Mouse (Mus musculus) liver, embryonic 14.5 days (tissue): ENCODE measurements around the gene Fbln1. TPM values are rescaled to one million over a fixed set of nuclear protein-coding genes. Genes with fewer than 3 reads are reported as not detected.
A peak's percentile ranks its signal among the peaks of the same experiment; 100 is the strongest.

Experiments
- ATAC-seq: fragments of 200-750 bp; cut with Nextera tagmentation; 2 replicates; pipeline ENCODE4 v1.8.0; 2017; ENCODE audit warnings: moderate number of reproducible peaks, mild to moderate bottlenecking, moderate library complexity; ENCODE audit not compliant: insufficient read depth
- DNase-seq, 3 experiments: peaks; one replicate each; pipeline ENCODE4 v3.0.0-alpha.2; 2012 to 2013; ENCODE audit warnings: low read depth in 3 of 3, low spot score in 3 of 3
- H3K27ac ChIP-seq: fragments of 300-500 bp; sonication (generic); 2 replicates; pipeline ENCODE4 v1.5.1; 2014; ENCODE audit warnings: moderate library complexity, mild to moderate bottlenecking, control low read depth, inconsistent platforms
- H3K27me3 ChIP-seq: fragments of 300-500 bp; sonication (generic); 2 replicates; pipeline ENCODE4 v1.6.1; 2014; ENCODE audit warnings: mild to moderate bottlenecking, low read length, moderate library complexity; ENCODE audit not compliant: control insufficient read depth, insufficient read depth
- H3K36me3 ChIP-seq: fragments of 300-500 bp; sonication (generic); replicated peaks from 2 replicates; pipeline ENCODE4 v1.6.1; 2014; ENCODE audit warnings: low read depth; ENCODE audit not compliant: control insufficient read depth, insufficient read depth
- H3K4me1 ChIP-seq, 2 experiments: fragments of 200-500 bp in 1 of 2; fragments of 300-500 bp in 1 of 2; sonication (generic) in 1 of 2; replicated peaks; 2 replicates each; pipeline ENCODE4 v1.6.1; 2012 to 2014; ENCODE audit warnings: antibody characterized with exemption in 1 of 2, inconsistent platforms in 1 of 2, low read length in 1 of 2; ENCODE audit not compliant: control insufficient read depth in 2 of 2, insufficient read depth in 2 of 2
- H3K4me2 ChIP-seq: fragments of 300-500 bp; sonication (generic); 2 replicates; pipeline ENCODE4 v1.6.1; 2014; ENCODE audit warnings: low read depth, mild to moderate bottlenecking, control low read depth, moderate library complexity
- H3K4me3 ChIP-seq, 2 experiments: fragments of 200-500 bp in 1 of 2; fragments of 300-500 bp in 1 of 2; sonication (generic) in 1 of 2; 2 replicates each; pipeline ENCODE4 v1.5.1; 2012 to 2014; ENCODE audit warnings: low read depth in 2 of 2, low read length in 2 of 2, mild to moderate bottlenecking in 2 of 2, control low read depth in 1 of 2, inconsistent platforms in 1 of 2, moderate library complexity in 1 of 2; ENCODE audit not compliant: insufficient read depth in 1 of 2
- H3K9ac ChIP-seq: fragments of 300-500 bp; sonication (generic); replicated peaks from 2 replicates; pipeline ENCODE4 v1.6.1; 2014; ENCODE audit warnings: mild to moderate bottlenecking, control low read depth, moderate library complexity
- H3K9me3 ChIP-seq: fragments of 300-500 bp; sonication (generic); 2 replicates; pipeline ENCODE4 v1.6.1; 2016; ENCODE audit warnings: low read length, mixed read lengths; ENCODE audit not compliant: control insufficient read depth
- CTCF ChIP-seq: IDR thresholded peaks from 2 replicates; pipeline ENCODE4 v1.5.1; 2016; ENCODE audit warnings: antibody characterized with exemption, low read depth, control low read depth
- EP300 ChIP-seq: IDR thresholded peaks from 2 replicates; pipeline ENCODE4 v1.6.1; 2016; ENCODE audit warnings: antibody characterized with exemption, low read depth
- WGBS: fragments of 180-500 bp; shearing (Covaris S2); extraction: QIAGEN DNeasy Blood & Tissue Kit; methylation state at CpG from one replicate; pipeline ENCODE4 v1.1.7; 2014; ENCODE audit not compliant: insufficient replicate concordance; 5-methylcytosine and 5-hydroxymethylcytosine counted together
- polyA plus RNA-seq, 2 experiments: library from polyadenylated mRNA; depleted of rRNA in 1 of 2; stranded (reverse) in 1 of 2; unstranded in 1 of 2; fragments of >200 nt; fragmentation: Nextera tagmentation in 1 of 2; extraction: Ambion mirVana in 1 of 2; gene quantifications; 2 replicates each; pipeline versions ENCODE4 v1.2.1 to v1.2.3; 2012 to 2014

The Fbln1 gene
- polyA plus RNA-seq, 2 experiments = 4.9 to 5.4 TPM

DNA sequence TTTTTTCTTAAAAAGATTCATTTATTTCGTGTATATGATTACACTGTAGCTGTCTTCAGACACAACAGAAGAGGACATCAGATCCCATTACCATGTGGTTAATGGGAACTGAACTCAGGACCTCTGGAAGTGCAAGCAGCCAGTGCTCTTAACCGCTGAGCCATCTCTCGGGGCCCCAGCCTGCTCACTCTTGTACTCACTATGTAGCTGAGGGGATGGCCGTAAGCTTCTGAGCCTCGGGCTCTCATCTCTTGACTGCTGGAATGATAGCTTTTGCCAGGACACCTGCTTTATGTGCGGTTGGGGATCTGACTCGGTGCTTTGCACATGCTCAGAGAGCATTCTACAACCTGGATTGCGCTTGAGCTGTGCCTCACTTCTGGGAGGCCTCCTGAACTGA, 1.4 kb upstream of the Fbln1 start:
- Histone ChIP-seq H3K4me3 (no peak overlapping the region), H3K4me1 (no peaks in the 10 kb centered on the region), H3K27me3 (peaks cover 7% of the 10 kb centered on the region), H3K36me3 (no peaks in the 10 kb centered on the region), H3K27ac (no peak overlapping the region), H3K4me2 (no peak overlapping the region), H3K9me3 (no peaks in the 10 kb centered on the region; the same call in 1 of the 2 replicates), H3K9ac (no peak overlapping the region)
- no peak for ATAC-seq
- DNase-seq = no peak
- TF ChIP-seq CTCF (no peak), EP300 (no peak)
- 47% methylated on average over 8 of the region's 8 CpGs for WGBS

DNA sequence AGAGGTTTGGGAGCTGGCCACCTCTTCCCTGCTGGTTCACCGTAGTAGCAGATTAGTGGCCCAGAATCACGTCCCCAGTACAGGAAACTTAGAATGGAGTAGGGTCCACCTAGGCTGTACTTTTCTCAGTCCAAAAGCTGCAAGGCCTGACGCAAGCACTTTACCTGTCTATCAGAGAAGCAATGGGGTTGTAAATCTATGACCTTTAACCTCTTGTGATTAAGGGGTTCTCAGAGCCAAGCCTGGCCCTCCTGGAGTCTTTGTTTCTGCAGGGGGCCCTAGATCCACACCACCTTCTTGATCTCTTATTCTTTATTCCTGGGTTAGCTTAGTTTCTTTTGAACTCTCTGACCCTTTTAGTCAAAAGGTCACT, 940 bp downstream of the Fbln1 start:
- DNase-seq (no peak), ATAC-seq (no peak)
- H3K4me3 ChIP-seq = peak overlapping the region in 1 of 2 experiments; percentile 35; a peak in 2 of 4 replicates
- H3K9ac ChIP-seq = no peak overlapping the region
- no peaks in the 10 kb centered on the region for H3K36me3 ChIP-seq
- H3K4me1 ChIP-seq = no peaks in the 10 kb centered on the region
- WGBS = 41% methylated on average over 3 of the region's 3 CpGs
- no peak for TF ChIP-seq EP300
- TF ChIP-seq CTCF = no peak
- H3K27ac ChIP-seq = no peak overlapping the region
- H3K27me3 ChIP-seq = peaks cover 7% of the 10 kb centered on the region
- no peaks in the 10 kb centered on the region; the same call in 1 of the 2 replicates for H3K9me3 ChIP-seq
- peak overlapping the region; percentile 51 for H3K4me2 ChIP-seq

- Histone ChIP-seq H3K27ac (no peak overlapping the region), H3K4me1 (no peaks in the 10 kb centered on the region), H3K36me3 (no peaks in the 10 kb centered on the region), H3K4me2 (no peak overlapping the region), H3K9ac (no peak overlapping the region), H3K4me3 (no peak overlapping the region), H3K9me3 (no peaks in the 10 kb centered on the region; the same call in 1 of the 2 replicates), H3K27me3 (peaks cover 7% of the 10 kb centered on the region)
- ATAC-seq = no peak
- no peak for DNase-seq
- WGBS = 36% methylated on average over 3 of the region's 3 CpGs
- TF ChIP-seq CTCF = no peak
These were observed 1.3 kb downstream of the Fbln1 start for GRCm38 (mm10) chr15:85207081-85207480.

DNA sequence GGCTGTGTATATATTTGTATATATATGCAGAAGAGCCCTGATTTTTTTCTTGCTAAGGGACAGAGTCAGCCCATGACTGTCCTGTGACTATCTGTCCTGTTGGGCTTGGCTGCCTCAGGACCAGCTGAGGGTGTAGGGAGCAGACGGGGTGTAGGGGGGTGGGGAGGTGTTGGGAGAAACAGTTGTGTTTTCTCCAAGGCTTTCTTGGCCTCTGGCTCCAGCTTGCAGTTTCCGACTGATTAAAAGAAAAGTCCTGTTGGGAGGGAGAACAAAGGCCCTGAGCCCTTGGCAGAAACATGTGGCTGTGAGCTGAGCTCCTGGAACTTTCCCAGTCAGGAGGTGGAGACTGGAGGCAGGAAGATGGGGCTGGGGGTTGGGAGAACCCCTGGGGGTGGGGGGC, 2.0 kb downstream of the Fbln1 start:
- no peaks in the 10 kb centered on the region; the same call in 1 of the 2 replicates for H3K9me3 ChIP-seq
- TF ChIP-seq CTCF = no peak
- no peak for TF ChIP-seq EP300
- 42% methylated on average over 2 of the region's 2 CpGs for WGBS
- H3K4me1 ChIP-seq = no peaks in the 10 kb centered on the region
- H3K9ac ChIP-seq = no peak overlapping the region
- H3K36me3 ChIP-seq = no peaks in the 10 kb centered on the region
- H3K4me3 ChIP-seq = no peak overlapping the region
- no peak overlapping the region for H3K4me2 ChIP-seq
- no peak overlapping the region for H3K27ac ChIP-seq
- ATAC-seq (no peak), DNase-seq (no peak)
- peaks cover 7% of the 10 kb centered on the region for H3K27me3 ChIP-seq

- Histone ChIP-seq H3K27ac (no peak overlapping the region), H3K9ac (no peak overlapping the region), H3K4me1 (no peaks in the 10 kb centered on the region), H3K4me3 (no peak overlapping the region), H3K4me2 (no peak overlapping the region), H3K27me3 (peaks cover 7% of the 10 kb centered on the region), H3K36me3 (no peaks in the 10 kb centered on the region), H3K9me3 (no peaks in the 10 kb centered on the region; the same call in 1 of the 2 replicates)
- no peak for ATAC-seq
- DNase-seq = no peak
- WGBS = 18% methylated on average over 10 of the region's 10 CpGs
- TF ChIP-seq EP300 = no peak
- TF ChIP-seq CTCF = no peak
These were observed 2.6 kb downstream of the Fbln1 start for GRCm38 (mm10) chr15:85208332-85208731.
